Mouse (Mus musculus) spleen, adult 2 months (tissue): ENCODE measurements at regions not wholly inside any gene's neighbourhood (a gene's known extent, or its start where the extent isn't known, plus 50 kb on each side); places are given as distances from the start of the nearest gene placed in this dataset.

ENCODE experiments used
- DNase-seq, 2 experiments: peaks; one replicate each; pipeline versions ENCODE4 v3.0.0 to v3.0.0-alpha.2; 2012 to 2021; ENCODE audit warnings: low spot score in 2 of 2, low read depth in 1 of 2
- H3K27ac ChIP-seq: fragments of 200-500 bp; 2 replicates; pipeline ENCODE4 v1.5.1; 2012; ENCODE audit warnings: low read length, inconsistent platforms; ENCODE audit not compliant: insufficient read depth
- H3K27me3 ChIP-seq: fragments of 200-500 bp; 2 replicates; pipeline ENCODE4 v1.6.1; 2012; ENCODE audit warnings: mild to moderate bottlenecking, moderate library complexity, low read length, inconsistent platforms; ENCODE audit not compliant: control insufficient read depth, insufficient read depth
- H3K36me3 ChIP-seq: fragments of 200-500 bp; 2 replicates; pipeline ENCODE4 v1.6.1; 2012; ENCODE audit warnings: mild to moderate bottlenecking, low read length, inconsistent platforms; ENCODE audit not compliant: control insufficient read depth, insufficient read depth
- H3K4me1 ChIP-seq: fragments of 200-500 bp; 2 replicates; pipeline ENCODE4 v1.6.1; 2011; ENCODE audit warnings: inconsistent platforms; ENCODE audit not compliant: control insufficient read depth, insufficient read depth, insufficient read length
- H3K4me3 ChIP-seq: fragments of 200-500 bp; 2 replicates; pipeline ENCODE4 v1.5.1; 2011; ENCODE audit warnings: mild to moderate bottlenecking, inconsistent platforms; ENCODE audit not compliant: insufficient read depth, insufficient read length; ENCODE audit errors: extremely low read depth
- CTCF ChIP-seq: fragments of 200-500 bp; IDR thresholded peaks from 2 replicates; pipeline ENCODE4 v1.5.1; 2011; ENCODE audit warnings: mild to moderate bottlenecking, inconsistent platforms; ENCODE audit not compliant: insufficient read depth, insufficient read length, insufficient replicate concordance; ENCODE audit errors: extremely low read depth
- POLR2A ChIP-seq: fragments of 200-500 bp; IDR thresholded peaks from 2 replicates; pipeline ENCODE4 v1.6.1; 2011; ENCODE audit warnings: low read depth, low read length, inconsistent platforms
- WGBS: fragments of 180-500 bp; shearing (Covaris S2); methylation state at CpG from one replicate; pipeline ENCODE4 v1.1.7; 2018; 5-methylcytosine and 5-hydroxymethylcytosine counted together

DNA sequence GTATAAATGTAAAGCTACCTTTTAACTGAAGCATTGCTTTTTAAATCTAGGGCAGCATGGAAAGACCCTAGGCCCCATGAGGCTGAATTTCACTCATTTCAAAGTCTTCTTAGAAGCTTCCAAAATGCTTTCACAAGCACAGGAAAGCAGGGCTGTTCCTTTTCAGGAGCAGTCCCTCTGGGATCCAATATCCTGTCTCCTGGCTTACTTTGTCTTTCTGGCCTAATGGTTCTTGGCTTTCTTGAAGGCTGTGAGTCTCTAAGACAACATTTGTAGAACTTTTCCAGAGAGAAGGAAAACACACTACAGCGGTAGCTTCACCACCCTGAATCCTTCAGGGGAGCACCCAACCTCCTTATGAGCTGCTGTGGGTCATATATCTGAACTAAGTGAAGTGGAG, 157.2 kb upstream of the Klf4 start:
- no peak for DNase-seq
- TF ChIP-seq POLR2A (no peak), CTCF (no peak)
- no peaks in the 10 kb centered on the region for H3K27me3 ChIP-seq
- no peaks in the 10 kb centered on the region for H3K4me1 ChIP-seq
- no peak overlapping the region for H3K4me3 ChIP-seq
- H3K27ac ChIP-seq, result no peak overlapping the region
- H3K36me3 ChIP-seq, result no peaks in the 10 kb centered on the region
- 76% methylated on average over 1 of the region's 1 CpGs for WGBS

DNA sequence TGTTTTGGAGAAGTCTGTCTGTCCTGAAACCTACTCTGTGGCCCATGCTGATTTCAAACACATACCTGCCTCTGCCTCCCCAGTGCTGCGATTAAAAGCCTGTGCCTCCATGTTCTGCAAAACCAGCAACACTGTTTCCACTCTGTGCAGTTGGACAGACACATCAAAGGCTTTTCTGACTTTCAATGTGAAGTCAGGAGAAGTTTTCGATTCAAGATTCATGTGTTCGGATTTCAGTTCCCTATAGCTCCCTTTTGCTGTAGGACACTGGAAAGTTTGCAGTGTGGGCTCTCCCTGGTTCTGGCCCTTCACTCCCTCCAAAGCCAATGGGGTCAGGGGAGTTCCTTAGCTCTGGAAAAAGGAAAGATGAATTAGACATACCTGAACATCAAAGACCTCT, 154.5 kb upstream of the Klf4 start:
- no peak for DNase-seq
- Histone ChIP-seq H3K27ac (no peak overlapping the region), H3K4me1 (no peaks in the 10 kb centered on the region), H3K36me3 (no peaks in the 10 kb centered on the region), H3K4me3 (no peak overlapping the region), H3K27me3 (no peaks in the 10 kb centered on the region)
- WGBS, result 80% methylated on average over 3 of the region's 3 CpGs
- TF ChIP-seq CTCF, result no peak
- no peak for TF ChIP-seq POLR2A

DNA sequence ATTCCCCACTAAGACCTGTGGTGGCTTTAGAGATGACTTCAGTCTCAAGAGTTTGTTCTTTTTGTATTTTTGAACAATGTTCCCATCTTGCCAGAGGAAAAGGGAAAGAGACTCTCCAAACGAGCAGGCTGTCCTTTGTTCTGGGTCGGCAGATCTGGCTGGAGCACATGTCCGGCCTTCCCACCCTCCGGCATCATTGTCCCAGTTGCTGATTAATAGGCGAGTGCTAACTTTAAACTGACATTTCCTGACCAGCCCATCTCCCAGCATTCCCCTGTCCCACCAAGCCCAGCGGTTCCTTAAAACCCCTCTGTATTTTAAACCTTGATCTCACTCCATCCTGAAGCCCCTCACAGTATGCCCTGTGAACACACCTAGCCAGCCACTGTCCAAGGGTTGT, 140.0 kb upstream of the Klf4 start:
- no peaks in the 10 kb centered on the region for H3K4me1 ChIP-seq
- no peak for TF ChIP-seq CTCF
- no peak for TF ChIP-seq POLR2A
- H3K4me3 ChIP-seq, result no peak overlapping the region
- no peak overlapping the region for H3K27ac ChIP-seq
- no peak for DNase-seq
- no peaks in the 10 kb centered on the region for H3K27me3 ChIP-seq
- H3K36me3 ChIP-seq, result no peaks in the 10 kb centered on the region
- 77% methylated on average over 6 of the region's 6 CpGs for WGBS

DNA sequence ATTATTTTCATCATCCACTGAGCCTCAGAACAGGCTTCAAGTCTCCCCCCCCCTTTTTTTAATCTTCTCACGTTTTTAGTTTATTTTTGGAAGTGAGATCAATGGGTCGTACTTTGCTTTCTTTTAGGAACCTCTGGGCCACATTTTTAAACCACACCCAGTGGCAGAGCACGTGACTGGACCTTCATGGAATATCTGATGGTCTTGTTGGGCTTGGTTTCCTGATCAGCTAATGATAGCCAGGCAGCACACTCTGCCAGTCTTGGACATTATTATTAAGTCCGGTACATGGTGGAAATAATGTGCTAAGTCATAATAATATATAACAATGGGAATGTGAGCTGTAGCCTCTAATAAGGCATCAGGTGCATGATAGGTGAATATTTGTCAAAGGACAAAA, 138.0 kb upstream of the Klf4 start:
- Histone ChIP-seq H3K4me1 (no peaks in the 10 kb centered on the region), H3K4me3 (no peak overlapping the region), H3K36me3 (no peaks in the 10 kb centered on the region), H3K27ac (no peak overlapping the region), H3K27me3 (no peaks in the 10 kb centered on the region)
- no peak for DNase-seq
- no peak for TF ChIP-seq POLR2A
- no peak for TF ChIP-seq CTCF
- WGBS, result 67% methylated on average over 4 of the region's 4 CpGs

DNA sequence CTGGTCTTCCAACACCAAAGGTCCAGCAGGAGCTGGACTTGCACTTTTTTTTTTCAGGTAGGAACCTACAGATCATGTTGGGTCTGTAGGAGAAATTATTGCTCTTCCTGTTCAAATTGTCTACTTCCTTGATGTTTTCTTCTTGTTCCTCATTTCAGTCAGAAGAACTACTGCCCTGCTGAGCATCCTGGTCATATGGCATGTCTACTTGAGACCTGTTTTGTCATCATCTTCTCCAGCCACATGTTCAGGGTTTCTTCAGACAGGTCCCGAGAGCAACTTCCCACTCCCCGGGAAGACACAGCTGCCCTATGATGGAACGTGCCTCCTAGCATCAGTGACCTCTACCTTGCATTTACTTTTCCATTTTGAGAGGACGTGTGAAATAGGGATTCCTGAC, 132.6 kb upstream of the Klf4 start:
- no peak overlapping the region for H3K4me3 ChIP-seq
- H3K27ac ChIP-seq, result no peak overlapping the region
- no peaks in the 10 kb centered on the region for H3K4me1 ChIP-seq
- TF ChIP-seq POLR2A, result no peak
- TF ChIP-seq CTCF, result no peak
- WGBS, result 47% methylated on average over 4 of the region's 4 CpGs
- H3K27me3 ChIP-seq, result no peaks in the 10 kb centered on the region
- no peak for DNase-seq
- no peaks in the 10 kb centered on the region for H3K36me3 ChIP-seq

DNA sequence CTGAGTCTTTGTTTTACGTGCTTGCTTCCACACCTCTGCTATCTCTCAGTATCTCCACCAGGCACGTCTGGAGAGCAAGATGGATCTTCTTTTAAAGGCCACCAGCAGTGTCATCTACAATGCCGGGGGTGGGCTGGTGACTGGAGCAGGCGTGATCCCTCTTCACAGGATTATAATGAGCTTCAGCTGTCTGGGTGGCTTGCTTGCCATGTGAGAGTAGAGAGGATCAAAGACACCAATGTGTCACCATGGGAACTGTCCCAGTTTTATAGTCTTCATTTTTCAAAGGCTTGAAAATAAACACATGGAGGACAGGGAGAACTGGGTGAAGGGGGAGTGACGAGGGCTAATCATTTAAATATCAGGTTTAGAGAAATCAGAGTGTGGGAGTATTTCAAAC, 131.6 kb upstream of the Klf4 start:
- TF ChIP-seq CTCF, result no peak
- no peak overlapping the region for H3K4me3 ChIP-seq

DNA sequence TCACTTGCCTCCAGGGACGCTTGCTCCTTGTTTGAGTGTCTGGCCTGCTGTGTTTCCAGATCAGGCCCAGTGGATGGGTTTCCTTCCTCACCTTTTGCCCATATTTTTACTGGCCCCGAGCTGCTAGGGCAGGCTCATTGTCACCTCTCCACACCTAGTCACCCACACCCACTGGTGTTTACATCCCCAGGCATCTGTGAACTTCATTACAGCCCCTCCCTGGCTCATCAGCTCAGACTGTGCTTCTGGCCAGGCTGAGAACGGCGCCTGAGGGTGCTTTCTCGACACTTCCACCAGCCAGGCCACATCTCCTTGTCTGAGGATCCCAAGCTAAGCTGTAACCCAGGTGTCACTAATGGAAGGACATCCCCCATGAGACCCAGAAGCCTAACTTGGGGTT, 129.8 kb upstream of the Klf4 start:
- WGBS, result 89% methylated on average over 5 of the region's 5 CpGs
- no peak for DNase-seq
- no peak overlapping the region for H3K4me3 ChIP-seq
- H3K27me3 ChIP-seq, result no peaks in the 10 kb centered on the region
- H3K36me3 ChIP-seq, result no peaks in the 10 kb centered on the region
- peaks cover 2% of the 10 kb centered on the region; the same call in 1 of the 2 replicates for H3K4me1 ChIP-seq
- no peak overlapping the region for H3K27ac ChIP-seq
- no peak for TF ChIP-seq CTCF
- TF ChIP-seq POLR2A, result no peak

More for the DNA sequence above, 131.6 kb upstream of the Klf4 start:
- H3K27ac ChIP-seq, result no peak overlapping the region
- WGBS, result 85% methylated on average over 5 of the region's 5 CpGs
- no peaks in the 10 kb centered on the region; the same call in 1 of the 2 replicates for H3K4me1 ChIP-seq
- H3K36me3 ChIP-seq, result no peaks in the 10 kb centered on the region
- no peak for DNase-seq
- H3K27me3 ChIP-seq, result no peaks in the 10 kb centered on the region

DNA sequence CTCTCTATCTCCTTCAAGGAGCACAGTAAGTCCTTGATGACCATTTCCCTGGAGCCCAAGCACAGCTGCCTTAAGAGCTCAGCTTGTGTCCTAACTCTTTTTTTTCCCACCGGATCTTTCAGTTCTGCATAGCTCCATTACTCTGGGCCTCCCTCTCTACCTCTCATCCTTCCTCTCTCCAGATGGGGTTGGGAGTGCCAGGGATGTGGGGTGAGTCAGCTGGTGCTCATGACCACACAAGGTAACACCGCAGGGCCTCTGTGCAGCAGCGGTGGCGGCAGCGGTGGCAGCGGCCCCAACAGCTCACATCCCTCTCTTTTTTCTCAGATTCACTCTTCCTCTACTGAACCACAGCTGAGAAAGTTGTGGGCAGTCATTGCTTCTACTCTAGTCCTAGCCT, 126.6 kb upstream of the Klf4 start:
- TF ChIP-seq CTCF (no peak), POLR2A (no peak)
- Histone ChIP-seq H3K36me3 (no peaks in the 10 kb centered on the region), H3K27me3 (no peaks in the 10 kb centered on the region), H3K4me1 (peaks cover 2% of the 10 kb centered on the region; the same call in 1 of the 2 replicates), H3K27ac (no peak overlapping the region), H3K4me3 (no peak overlapping the region)
- whole genome bisulfite sequencing, result 46% methylated on average over 6 of the region's 6 CpGs
- DNase-seq, result no peak
